Mouse (Mus musculus) G1E (cell line): Measurements from ENCODE around the gene Notch4.

ENCODE experiments used
- CTCF ChIP-seq: IDR thresholded peaks from 2 replicates; pipeline ENCODE4 v1.5.1; 2012; ENCODE audit warnings: low read depth, low read length, inconsistent platforms, mixed read lengths
- POLR2AphosphoS5 ChIP-seq: IDR thresholded peaks from 2 replicates; pipeline ENCODE4 v1.6.1; 2012; ENCODE audit warnings: low read depth, low read length, inconsistent platforms; ENCODE audit not compliant: insufficient replicate concordance

DNA sequence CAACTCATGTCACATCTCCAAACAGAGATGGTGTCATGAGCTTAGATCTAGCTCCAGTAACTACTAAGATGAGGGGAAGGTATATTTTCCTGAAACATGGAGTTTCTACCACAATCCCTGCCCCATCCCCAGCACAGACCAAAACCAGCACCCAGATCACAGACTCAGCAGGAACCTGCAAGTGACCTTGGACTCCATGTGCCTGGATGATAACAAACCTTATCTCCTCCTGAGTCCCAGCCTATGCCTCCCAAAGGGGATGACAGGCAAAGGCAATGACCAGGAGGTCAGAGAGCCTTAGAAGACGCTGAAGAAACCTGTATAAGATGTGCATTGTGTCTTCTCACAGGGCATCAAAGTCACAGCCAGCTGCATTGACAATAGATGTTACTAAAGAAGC lies 45.1 kb upstream of the Notch4 start:
- TF ChIP-seq CTCF (no peak), POLR2AphosphoS5 (no peak)
